Mouse (Mus musculus): ENCODE results near the gene Epc2.

The Epc2 gene

DNA sequence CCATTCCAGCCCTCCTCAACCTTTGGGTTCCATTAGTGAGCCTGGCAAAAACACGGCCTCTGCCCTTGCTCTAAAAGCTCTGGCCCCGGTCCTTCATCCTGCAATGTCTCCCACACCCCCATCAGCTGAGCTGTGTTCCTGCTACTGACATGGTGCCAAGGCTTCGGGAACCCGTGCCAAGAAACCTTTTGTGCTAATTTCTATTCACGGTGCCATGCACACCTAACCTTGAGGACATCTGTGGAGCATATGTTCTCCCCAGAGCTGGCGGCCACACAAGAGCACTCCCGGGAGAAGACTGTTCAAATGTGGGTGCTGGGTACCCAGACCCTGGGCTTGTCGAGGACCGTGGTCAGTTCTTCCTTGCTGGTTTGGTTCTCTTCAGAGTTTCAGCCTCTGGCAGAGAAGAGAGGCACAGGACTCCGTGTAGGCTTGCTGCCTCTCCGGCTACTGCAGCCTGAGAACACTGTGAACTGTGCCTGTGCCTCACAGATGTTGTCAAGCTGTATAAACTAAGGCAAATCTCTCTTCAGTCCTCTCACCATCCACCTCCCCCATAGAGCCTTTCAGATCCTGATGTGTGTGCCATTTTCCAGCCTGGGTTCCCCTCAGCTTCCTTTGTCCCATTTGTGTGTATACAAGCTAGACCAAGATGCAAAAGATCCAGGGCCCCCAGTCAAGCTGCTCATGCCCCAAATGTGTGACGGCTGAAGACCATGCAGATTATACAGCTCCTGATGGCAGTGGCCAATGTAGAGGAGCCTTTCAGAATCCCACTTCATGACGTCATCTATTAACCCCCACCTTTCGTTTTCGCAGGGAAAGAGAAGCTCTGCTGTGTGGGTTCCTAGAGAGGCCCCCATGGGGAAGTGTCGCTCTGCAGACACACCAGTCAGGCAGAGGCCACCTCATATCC lies 118.8 kb downstream of the Epc2 start:
- no peak for DNase-seq (ENCODE audit: low read depth in 2 of 2, low spot score in 2 of 2)

DNA sequence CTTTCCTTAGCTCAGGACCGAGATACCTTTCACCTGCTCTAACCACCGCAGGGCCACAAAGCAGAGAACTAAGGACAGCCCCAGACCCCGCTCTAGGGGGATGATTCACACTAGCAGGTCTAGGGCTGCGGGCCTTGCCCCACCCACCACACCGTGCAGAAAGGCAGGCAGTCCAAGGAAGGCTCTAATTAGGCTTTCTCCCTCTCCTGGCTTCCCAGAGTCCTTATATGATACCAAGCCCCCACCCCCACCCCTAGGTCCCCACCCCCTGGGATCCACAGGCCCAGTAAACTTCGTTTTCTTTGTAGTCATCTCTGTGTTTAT lies 119.5 kb downstream of the Epc2 start:
- DNase-seq (ENCODE audit: low read depth in 2 of 2, low spot score in 2 of 2), result no peak

DNA sequence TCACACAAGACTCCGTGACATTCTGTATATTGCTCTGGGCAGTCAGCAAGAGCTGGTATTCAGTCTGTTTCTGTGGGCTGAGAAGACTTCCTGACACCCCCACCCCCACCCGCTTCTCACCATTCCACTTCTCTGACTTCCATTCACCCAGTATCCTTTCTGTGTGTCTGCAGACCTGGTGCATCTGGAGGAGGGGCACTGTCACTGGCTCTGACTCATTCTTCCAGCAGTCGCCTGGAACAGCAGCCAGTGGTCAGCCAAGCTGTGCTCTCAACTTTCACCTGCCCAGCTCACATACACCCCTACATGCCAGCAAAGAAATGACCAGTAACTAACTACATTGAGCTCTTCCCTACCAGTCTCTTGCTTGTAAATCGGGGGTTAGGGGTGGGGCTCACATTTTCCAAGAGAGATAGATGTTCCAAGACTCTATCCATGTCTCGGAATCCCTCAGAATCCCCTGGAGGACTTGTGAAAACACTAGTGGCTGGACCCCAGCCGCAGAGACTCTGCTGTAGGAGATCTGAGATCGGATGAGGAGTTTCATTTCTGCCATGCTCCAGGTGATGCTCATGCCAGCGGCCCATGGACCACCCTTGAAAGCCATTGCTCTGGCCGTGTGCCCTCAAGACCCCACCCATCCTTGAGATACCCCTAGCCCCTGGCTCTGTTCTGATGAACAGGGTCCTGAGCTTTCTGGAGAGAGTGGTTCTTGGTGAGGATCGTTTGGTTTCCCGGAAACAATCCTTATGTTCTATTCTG lies 120.1 kb downstream of the Epc2 start:
- no peak for DNase-seq (ENCODE audit: low read depth in 2 of 2, low spot score in 2 of 2)

DNA sequence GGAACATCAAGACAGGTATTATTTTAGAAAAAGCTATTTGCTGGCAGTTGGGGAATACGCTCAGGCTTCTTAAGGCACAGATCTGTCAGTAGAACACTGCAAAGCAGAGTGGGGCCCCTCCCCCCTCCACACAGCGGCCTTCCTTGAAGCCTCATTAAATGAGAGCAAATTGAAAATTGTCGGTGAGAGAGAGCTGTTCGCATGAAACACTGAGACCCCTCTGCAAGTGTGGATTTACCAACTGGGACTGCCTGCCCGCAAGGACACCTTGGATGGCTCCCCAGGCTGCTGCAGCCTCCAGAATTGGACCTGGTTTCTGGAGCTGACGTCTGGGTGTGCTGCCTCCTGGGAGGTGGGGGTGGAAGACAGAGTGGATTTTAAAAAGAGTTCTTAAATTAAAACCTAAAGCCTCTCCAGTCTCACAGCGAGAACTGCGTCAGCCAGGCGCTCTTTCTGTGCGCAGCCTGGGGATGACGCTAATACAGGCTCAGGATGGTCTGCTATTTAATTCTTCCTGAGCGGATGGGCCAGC lies 120.9 kb downstream of the Epc2 start:
- DNase-seq (ENCODE audit: low read depth in 2 of 2, low spot score in 2 of 2), result no peak

DNA sequence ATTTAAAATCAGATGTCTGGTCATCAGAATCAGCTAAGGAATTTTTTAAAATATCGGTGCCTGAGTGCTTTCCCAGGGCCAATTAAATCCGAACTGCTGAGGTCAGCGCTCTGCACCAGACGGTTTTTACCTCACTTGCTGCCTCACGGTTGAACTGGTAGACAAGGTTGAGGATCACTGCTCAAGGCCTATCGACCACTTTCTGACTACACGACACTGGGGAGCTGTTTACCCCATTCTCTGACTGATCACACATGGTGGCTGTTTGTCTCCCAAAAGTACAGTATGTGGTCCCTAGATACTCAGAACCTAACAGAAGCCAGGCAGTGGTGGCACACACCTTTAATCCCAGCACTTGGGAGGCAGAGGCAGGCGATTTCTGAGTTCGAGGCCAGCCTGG lies 121.4 kb downstream of the Epc2 start:
- DNase-seq (ENCODE audit: low read depth in 2 of 2, low spot score in 2 of 2), result no peak

DNA sequence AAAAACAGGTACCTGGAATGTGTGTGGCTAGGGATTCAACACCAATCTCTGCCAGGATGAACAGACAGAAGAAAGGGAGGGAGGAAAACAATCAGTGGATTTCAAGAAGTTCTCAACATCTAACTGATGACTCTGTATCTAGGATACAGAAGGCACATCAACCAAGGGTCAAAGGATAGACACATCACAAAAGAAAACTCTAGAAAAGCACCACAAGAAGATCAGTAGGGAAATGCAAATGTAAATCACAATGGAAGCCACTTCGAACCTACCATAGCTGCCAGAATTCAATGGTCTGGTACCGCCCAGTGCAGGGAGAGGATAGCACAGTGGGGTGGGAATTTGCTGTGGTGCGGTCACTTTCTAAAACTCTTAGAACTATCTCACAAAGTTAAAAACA lies 122.0 kb downstream of the Epc2 start:
- DNase-seq (ENCODE audit: low read depth in 2 of 2, low spot score in 2 of 2), result no peak

DNA sequence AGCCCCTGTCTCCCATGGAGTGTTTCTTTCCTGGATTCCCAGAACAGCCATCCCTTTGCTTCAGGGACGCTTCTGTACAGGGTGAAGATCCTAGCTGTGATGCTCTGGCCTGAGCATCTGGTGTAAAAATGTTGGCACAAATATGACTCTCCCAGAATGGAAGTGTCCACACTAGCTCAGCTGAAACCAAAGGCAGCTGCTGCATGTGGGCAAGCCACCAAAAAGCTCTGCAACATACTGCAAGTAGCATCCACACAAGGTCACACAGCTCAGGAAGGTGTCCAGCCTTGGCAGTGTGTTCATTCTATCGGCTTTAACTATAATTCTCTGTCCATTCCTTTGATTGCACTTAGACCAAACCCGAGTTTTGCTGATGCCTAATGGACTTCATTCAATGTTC lies 129.3 kb downstream of the Epc2 start:
- DNase-seq (ENCODE audit: low read depth in 2 of 2, low spot score in 2 of 2), result no peak

DNA sequence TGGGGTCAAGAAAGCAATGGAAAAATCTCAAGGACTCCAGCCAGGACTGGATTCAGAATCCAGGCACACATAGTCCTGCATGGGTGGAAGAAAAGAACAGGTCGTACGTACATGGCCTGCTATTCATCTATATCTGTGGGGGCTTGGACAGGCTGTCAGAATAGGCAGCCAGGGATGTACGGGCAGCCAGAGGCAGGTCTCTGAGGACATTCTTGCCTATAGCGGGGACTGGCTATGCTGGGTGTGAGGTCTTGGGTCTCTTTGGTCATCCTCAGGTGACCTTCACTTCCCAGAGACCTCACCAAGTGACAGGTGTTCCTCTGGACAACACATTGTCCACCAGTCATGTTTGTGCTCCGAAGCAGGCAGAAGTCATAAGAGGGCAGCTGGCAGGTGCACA lies 131.3 kb downstream of the Epc2 start:
- no peak for DNase-seq (ENCODE audit: low read depth in 2 of 2, low spot score in 2 of 2)

DNA sequence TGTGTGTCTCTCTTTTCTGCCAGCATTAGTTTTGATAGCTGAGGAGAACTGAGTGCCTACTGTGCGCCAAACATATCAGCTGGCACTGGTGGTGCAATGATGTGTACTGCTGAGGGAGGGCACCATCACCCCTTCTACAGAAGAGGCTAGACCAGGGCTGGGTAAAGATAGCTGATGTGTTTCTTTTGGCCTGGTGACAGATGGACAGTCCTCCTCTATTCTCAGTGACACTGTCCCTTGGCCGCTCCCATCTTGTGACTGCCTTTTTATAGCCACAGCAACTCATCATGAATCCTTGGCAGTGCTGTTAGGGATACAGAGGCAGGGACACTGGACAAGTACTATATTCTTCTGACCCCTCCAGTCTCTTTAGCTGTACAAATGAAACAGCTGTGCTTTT lies 132.0 kb downstream of the Epc2 start:
- no peak for DNase-seq (ENCODE audit: low read depth in 2 of 2, low spot score in 2 of 2)

DNA sequence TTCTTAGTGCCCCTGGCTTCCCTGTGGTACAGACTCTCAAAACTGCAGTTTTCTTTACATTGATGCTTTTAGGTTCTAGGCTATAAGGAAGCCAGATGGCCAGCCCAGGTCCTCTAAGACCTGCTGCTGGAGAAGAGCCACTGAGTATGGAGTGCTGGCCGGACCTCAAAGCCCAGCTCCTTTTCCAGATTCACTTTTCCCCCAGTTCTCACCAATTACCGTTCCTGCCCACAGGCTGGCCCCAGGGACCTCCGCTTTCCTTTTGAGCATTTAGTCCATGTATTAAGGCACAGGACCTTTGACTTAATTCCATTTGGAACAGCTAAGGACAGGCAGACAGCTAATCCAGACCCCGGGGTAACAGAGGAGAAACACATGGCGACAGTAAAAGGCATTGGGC lies 139.2 kb downstream of the Epc2 start:
- no peak for DNase-seq (ENCODE audit: low read depth in 2 of 2, low spot score in 2 of 2)

DNA sequence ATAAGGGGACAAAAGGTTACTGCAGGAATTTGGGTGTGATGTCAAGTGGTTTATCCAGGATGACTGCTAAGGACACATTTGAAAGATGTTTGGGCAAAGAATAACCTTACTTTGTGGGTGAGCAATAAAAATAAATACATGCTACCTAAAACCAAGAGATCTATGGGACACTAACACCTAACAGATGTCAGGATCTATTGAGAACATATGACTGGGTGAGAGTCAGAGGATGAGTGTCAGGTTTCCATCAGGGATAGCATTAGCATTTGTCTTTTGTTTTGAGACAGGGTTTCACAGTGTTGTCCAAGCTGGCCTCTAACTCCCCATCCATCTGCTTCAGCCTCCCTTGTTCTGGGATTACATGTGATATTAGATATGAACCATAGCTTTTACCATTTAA lies 141.6 kb downstream of the Epc2 start:
- DNase-seq (ENCODE audit: low read depth in 2 of 2, low spot score in 2 of 2), result no peak

DNA sequence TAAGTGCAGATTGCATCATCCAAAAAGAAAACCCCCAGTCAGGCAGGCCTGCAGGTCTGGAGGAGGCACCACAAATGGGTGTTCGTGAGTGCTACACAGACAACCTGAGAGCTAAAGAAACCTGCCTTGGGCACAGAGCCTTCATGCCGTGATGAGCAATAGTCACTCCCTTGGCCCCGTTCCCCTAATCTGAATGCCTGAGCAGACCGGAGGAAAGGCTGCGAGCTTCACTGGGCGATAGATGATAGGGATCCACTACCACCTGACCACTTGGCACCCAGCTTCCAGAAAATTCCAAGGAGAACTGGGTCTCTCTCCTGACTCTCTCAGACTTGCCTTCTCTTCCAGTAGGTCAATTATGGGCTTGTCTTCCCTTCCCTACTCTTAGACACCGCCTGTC lies 143.6 kb downstream of the Epc2 start:
- no peak for DNase-seq (ENCODE audit: low read depth in 2 of 2, low spot score in 2 of 2)

DNA sequence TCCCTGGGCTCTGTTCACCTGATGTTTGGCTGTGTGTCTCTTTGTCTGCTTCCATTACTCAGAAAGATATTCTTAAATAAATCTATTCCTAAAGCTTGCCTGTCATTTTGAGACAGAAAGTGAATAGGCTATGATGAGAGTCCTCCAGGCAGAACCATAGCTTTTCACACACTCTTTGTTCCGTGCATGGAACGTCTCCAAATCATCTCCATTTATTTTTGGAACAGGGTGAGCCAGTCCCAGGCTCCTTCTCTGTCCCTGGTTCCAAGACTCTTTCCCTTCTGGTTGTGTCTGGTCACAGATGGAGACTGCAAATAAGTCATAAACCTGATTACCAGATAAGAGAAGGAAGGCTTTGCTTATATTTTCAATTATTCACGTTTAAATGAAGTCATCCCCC lies 145.0 kb downstream of the Epc2 start:
- no peak for DNase-seq (ENCODE audit: low read depth in 2 of 2, low spot score in 2 of 2)

DNA sequence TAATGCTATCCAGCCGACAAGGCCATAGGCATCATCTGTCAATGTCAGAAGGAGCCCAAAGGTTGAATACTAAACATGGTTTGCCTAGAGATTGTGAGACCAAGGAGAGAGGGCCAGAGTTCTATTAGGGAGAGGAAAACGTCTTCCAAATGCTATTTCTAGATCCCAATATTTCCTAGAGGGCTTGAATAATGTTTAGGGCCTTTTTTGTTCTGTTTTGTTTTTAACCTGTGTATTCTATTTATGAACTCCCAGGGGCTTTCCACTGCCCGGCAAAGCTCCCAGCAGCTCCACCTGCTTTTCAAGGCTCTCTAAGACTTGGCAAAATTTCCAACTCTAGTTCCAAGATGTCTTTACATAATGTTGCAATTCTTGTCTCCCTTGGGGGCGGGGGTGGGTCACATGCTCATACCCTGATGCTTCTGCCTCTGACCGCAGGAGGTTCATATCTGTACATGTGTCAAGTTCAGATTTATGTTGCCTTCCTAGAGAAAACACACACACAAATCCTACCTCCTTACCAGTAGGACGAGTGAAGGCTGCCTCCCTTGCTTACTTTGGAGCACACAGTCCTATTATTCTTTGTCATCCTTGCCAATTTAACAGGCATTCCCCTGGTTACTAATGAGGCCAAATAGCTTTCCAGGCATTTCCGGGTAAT lies 148.9 kb downstream of the Epc2 start:
- DNase-seq (ENCODE audit: low read depth in 2 of 2, low spot score in 2 of 2), result no peak
